Mouse (Mus musculus) lung, embryonic 14.5 days (tissue): ENCODE measurements around the gene Matn1. TPM values are rescaled to one million over a fixed set of nuclear protein-coding genes. Genes with fewer than 3 reads are reported as not detected.

Experiments
- ATAC-seq: fragments of 200-750 bp; cut with Nextera tagmentation; 2 replicates; pipeline ENCODE4 v1.8.0; 2017; ENCODE audit warnings: mild to moderate bottlenecking, moderate TSS enrichment, moderate library complexity; ENCODE audit not compliant: insufficient read depth
- DNase-seq: peaks from one replicate; pipeline ENCODE4 v3.0.0-alpha.2; 2015
- H3K27ac ChIP-seq: fragments of 300-500 bp; sonication (generic); 2 replicates; pipeline ENCODE4 v1.5.1; 2014; ENCODE audit warnings: low read depth, mild to moderate bottlenecking, moderate library complexity
- H3K27me3 ChIP-seq: fragments of 300-500 bp; sonication (generic); 2 replicates; pipeline ENCODE4 v1.6.1; 2014; ENCODE audit warnings: low read length, control low read depth; ENCODE audit not compliant: insufficient read depth
- H3K36me3 ChIP-seq: fragments of 300-500 bp; sonication (generic); 2 replicates; pipeline ENCODE4 v1.6.1; 2014; ENCODE audit warnings: control low read depth; ENCODE audit not compliant: insufficient read depth
- H3K4me1 ChIP-seq: fragments of 300-500 bp; sonication (generic); 2 replicates; pipeline ENCODE4 v1.6.1; 2014; ENCODE audit warnings: antibody characterized with exemption, control low read depth; ENCODE audit not compliant: insufficient read depth
- H3K4me2 ChIP-seq: fragments of 300-500 bp; sonication (generic); 2 replicates; pipeline ENCODE4 v1.6.1; 2014; ENCODE audit warnings: mild to moderate bottlenecking
- H3K4me3 ChIP-seq: fragments of 300-500 bp; sonication (generic); 2 replicates; pipeline ENCODE4 v1.5.1; 2014; ENCODE audit warnings: low read depth, low read length
- H3K9ac ChIP-seq: fragments of 300-500 bp; sonication (generic); 2 replicates; pipeline ENCODE4 v1.6.1; 2014
- H3K9me3 ChIP-seq: fragments of 300-500 bp; sonication (generic); 2 replicates; pipeline ENCODE4 v1.6.1; 2016; ENCODE audit warnings: low read depth, low read length, control low read depth
- CTCF ChIP-seq: IDR thresholded peaks from 2 replicates; pipeline ENCODE4 v1.5.1; 2016; ENCODE audit warnings: antibody characterized with exemption, low read depth
- WGBS: fragments of 180-500 bp; shearing (Covaris S2); extraction: QIAGEN DNeasy Blood & Tissue Kit; methylation state at CpG from one replicate; pipeline ENCODE4 v1.1.7; 2014; 5-methylcytosine and 5-hydroxymethylcytosine counted together
- polyA plus RNA-seq: library from polyadenylated mRNA; unstranded; fragments of >200 nt; fragmentation: Nextera tagmentation; extraction: Ambion mirVana; gene quantifications from 2 replicates; pipeline ENCODE4 v1.2.1, GENCODE M21; 2014

Gene Matn1
- polyA plus RNA-seq, 1 experiment from 2014 or later = not detected

GRCm38 (mm10) chr4:130958812-130959211 is 14.6 kb downstream of the Matn1 start:
- 58% methylated on average over 5 of the region's 5 CpGs for WGBS
- no peak for DNase-seq

GRCm38 (mm10) chr4:130959678-130960077 is 15.5 kb downstream of the Matn1 start:
- Histone ChIP-seq H3K9me3 (no peaks in the 10 kb centered on the region), H3K4me3 (no peak overlapping the region), H3K4me2 (no peak overlapping the region), H3K36me3 (no peaks in the 10 kb centered on the region), H3K27ac (no peak overlapping the region), H3K4me1 (no peaks in the 10 kb centered on the region), H3K27me3 (no peaks in the 10 kb centered on the region), H3K9ac (no peak overlapping the region)
- DNase-seq = no peak
- ATAC-seq = no peak
- TF ChIP-seq CTCF = no peak
- 54% methylated on average over 6 of the region's 6 CpGs for WGBS

More at GRCm38 (mm10) chr4:130958812-130959211, 14.6 kb downstream of the Matn1 start:
- Histone ChIP-seq H3K27ac (no peak overlapping the region), H3K9ac (no peak overlapping the region), H3K27me3 (no peaks in the 10 kb centered on the region), H3K4me1 (no peaks in the 10 kb centered on the region), H3K4me2 (no peak overlapping the region), H3K36me3 (no peaks in the 10 kb centered on the region), H3K9me3 (no peaks in the 10 kb centered on the region), H3K4me3 (no peak overlapping the region)
- TF ChIP-seq CTCF = no peak
- no peak for ATAC-seq

- Histone ChIP-seq H3K9ac (no peak overlapping the region), H3K9me3 (no peaks in the 10 kb centered on the region), H3K4me1 (no peaks in the 10 kb centered on the region), H3K4me3 (no peak overlapping the region), H3K36me3 (no peaks in the 10 kb centered on the region), H3K27me3 (no peaks in the 10 kb centered on the region), H3K27ac (no peak overlapping the region), H3K4me2 (no peak overlapping the region)
- DNase-seq = peak; percentile 90
- WGBS = 24% methylated on average over 9 of the region's 9 CpGs
- TF ChIP-seq CTCF = peak; percentile 99
- peak; percentile 63 for ATAC-seq
Observed at GRCm38 (mm10) chr4:130960118-130960734, 16.0 kb downstream of the Matn1 start.

- H3K4me1 ChIP-seq = no peaks in the 10 kb centered on the region
- H3K36me3 ChIP-seq = no peaks in the 10 kb centered on the region
- no peak for TF ChIP-seq CTCF
- ATAC-seq (no peak), DNase-seq (no peak)
- no peaks in the 10 kb centered on the region; the same call in 1 of the 2 replicates for H3K9me3 ChIP-seq
- no peak overlapping the region for H3K4me3 ChIP-seq
- H3K27ac ChIP-seq = no peak overlapping the region
- no peak overlapping the region for H3K9ac ChIP-seq
- no peak overlapping the region for H3K4me2 ChIP-seq
- H3K27me3 ChIP-seq = no peaks in the 10 kb centered on the region
- WGBS = 95% methylated on average over 1 of the region's 1 CpGs
Observed at GRCm38 (mm10) chr4:130971278-130971677, 27.1 kb downstream of the Matn1 start.

GRCm38 (mm10) chr4:130972421-130972829 is 28.2 kb downstream of the Matn1 start:
- no peak overlapping the region for H3K4me2 ChIP-seq
- DNase-seq (no peak), ATAC-seq (no peak)
- WGBS = 78% methylated on average over 5 of the region's 5 CpGs
- TF ChIP-seq CTCF = no peak
- H3K9me3 ChIP-seq = no peaks in the 10 kb centered on the region; the same call in 1 of the 2 replicates
- H3K27me3 ChIP-seq = no peaks in the 10 kb centered on the region
- no peak overlapping the region for H3K27ac ChIP-seq
- no peak overlapping the region for H3K4me3 ChIP-seq
- no peak overlapping the region for H3K9ac ChIP-seq
- H3K4me1 ChIP-seq = no peaks in the 10 kb centered on the region
- H3K36me3 ChIP-seq = no peaks in the 10 kb centered on the region

DNA sequence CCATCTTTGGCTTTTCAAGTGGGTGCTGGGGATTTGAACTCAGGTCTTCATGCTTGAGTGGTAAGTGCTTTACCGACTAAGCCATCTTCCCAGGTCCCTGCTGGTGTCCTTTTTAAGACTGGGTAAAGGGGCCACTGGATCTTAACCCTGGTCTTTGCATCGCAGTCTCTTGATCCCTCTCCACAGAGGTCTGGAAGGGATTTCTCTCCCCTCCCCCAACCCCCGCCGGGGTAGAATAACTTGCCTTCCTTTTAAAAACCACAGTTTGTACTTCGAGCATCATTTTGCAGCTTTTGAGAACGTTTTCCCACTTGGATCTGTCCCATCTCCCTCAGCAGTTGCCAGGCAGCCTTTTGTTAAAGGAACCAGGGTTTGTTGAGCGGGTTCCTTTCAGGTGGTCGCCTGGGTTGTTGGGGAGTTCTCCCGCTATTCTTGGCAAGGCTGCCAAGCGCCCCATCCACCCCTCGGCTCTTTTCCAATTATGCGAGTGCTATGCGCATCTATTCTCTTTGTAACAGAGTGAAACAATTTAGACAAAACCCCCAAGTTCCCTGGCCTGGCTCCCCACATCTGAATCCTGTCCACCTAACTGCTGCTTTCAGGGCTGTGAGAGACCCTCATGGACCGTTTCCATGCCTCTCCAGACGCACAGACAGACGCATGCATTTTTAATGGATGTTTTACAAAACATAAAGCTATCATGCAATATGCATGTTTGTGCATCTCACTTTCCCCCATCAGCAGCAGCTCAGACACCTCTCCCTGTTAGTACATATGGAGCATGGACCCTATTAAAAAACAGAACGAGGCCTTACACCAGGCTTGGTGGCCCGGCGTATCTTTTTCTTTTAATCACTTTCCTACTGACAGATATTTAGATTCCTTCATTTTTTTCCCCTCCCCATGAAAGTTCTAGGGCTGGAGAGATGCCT is 29.4 kb downstream of the Matn1 start:
- Histone ChIP-seq H3K4me3 (no peak overlapping the region), H3K27me3 (no peaks in the 10 kb centered on the region), H3K36me3 (no peaks in the 10 kb centered on the region), H3K4me1 (no peaks in the 10 kb centered on the region), H3K27ac (no peak overlapping the region), H3K4me2 (no peak overlapping the region), H3K9me3 (no peaks in the 10 kb centered on the region; the same call in 1 of the 2 replicates), H3K9ac (no peak overlapping the region)
- DNase-seq (no peak), ATAC-seq (no peak)
- WGBS = 60% methylated on average over 19 of the region's 19 CpGs
- no peak for TF ChIP-seq CTCF

- DNase-seq = no peak
- no peak overlapping the region for H3K27ac ChIP-seq
- H3K4me1 ChIP-seq = no peaks in the 10 kb centered on the region
- no peak for ATAC-seq
- H3K4me3 ChIP-seq = no peak overlapping the region
- WGBS = 59% methylated on average over 3 of the region's 3 CpGs
- no peak overlapping the region for H3K9ac ChIP-seq
- TF ChIP-seq CTCF = no peak
- no peaks in the 10 kb centered on the region for H3K36me3 ChIP-seq
- H3K27me3 ChIP-seq = no peaks in the 10 kb centered on the region
- H3K9me3 ChIP-seq = no peaks in the 10 kb centered on the region
- no peak overlapping the region for H3K4me2 ChIP-seq
Observed at GRCm38 (mm10) chr4:130978981-130979380, 34.8 kb downstream of the Matn1 start.
